Mouse (Mus musculus): Measurements from ENCODE around the gene Zfp335. TPM values are rescaled to one million over a fixed set of nuclear protein-coding genes. Genes with fewer than 3 reads are reported as not detected.

Zfp335 gene
- total and polyA plus RNA-seq, 3 experiments: 8.7 to 48.3 (median 30.6) TPM

GRCm38 (mm10) chr2:164899723-164900459, 11.7 kb downstream of the Zfp335 start:
- peaks cover 15% of the 10 kb centered on the region for H3K4me1 ChIP-seq (ENCODE audit: insufficient read depth, low read depth, low read length)

GRCm38 (mm10) chr2:164899034-164899433, 12.5 kb downstream of the Zfp335 start:
- no peak overlapping the region for H3K4me3 ChIP-seq (ENCODE audit: low read depth, low read length)
- no peaks in the 10 kb centered on the region for H3K9me3 ChIP-seq (replicated peaks)
- DNase-seq (ENCODE audit: low spot score) (no peak), ATAC-seq (ENCODE audit: extremely low read depth, insufficient number of reproducible peaks, low FRiP score, poor library complexity, severe bottlenecking) (no peak)
- TF ChIP-seq GATA2 (IDR thresholded peaks at IDR 0.05; ENCODE audit: borderline replicate concordance, low read depth, low read length): no peak
- TF ChIP-seq TAL1 (conservative IDR thresholded peaks at IDR 0.05; ENCODE audit: low read depth, low read length): no peak
- no peak for TF ChIP-seq CTCF (IDR thresholded peaks at IDR 0.05; ENCODE audit: low read depth, low read length)
- H3K27me3 ChIP-seq (ENCODE audit: insufficient read depth, low read length): no peaks in the 10 kb centered on the region; the same call in 1 of the 2 replicates
- H3K36me3 ChIP-seq (replicated peaks): peaks cover 100% of the 10 kb centered on the region
- H3K4me1 ChIP-seq (ENCODE audit: insufficient read depth, low read depth, low read length): peaks cover 18% of the 10 kb centered on the region

More at GRCm38 (mm10) chr2:164899723-164900459, 11.7 kb downstream of the Zfp335 start:
- H3K27me3 ChIP-seq (ENCODE audit: insufficient read depth, low read length): no peaks in the 10 kb centered on the region; the same call in 1 of the 2 replicates
- H3K4me3 ChIP-seq (ENCODE audit: low read depth, low read length): no peak overlapping the region
- DNase-seq (ENCODE audit: low spot score): no peak
- peaks cover 100% of the 10 kb centered on the region for H3K36me3 ChIP-seq (replicated peaks)
- no peaks in the 10 kb centered on the region for H3K9me3 ChIP-seq (replicated peaks)
- TF ChIP-seq GATA2 (IDR thresholded peaks at IDR 0.05; ENCODE audit: borderline replicate concordance, low read depth, low read length) (no peak), TAL1 (conservative IDR thresholded peaks at IDR 0.05; ENCODE audit: low read depth, low read length) (no peak), GATA1 (IDR thresholded peaks at IDR 0.05; ENCODE audit: borderline replicate concordance, low read length) (no peak), CTCF (IDR thresholded peaks at IDR 0.05; ENCODE audit: low read depth, low read length) (no peak), POLR2AphosphoS5 (IDR thresholded peaks at IDR 0.05; ENCODE audit: insufficient replicate concordance, low read depth, low read length) (no peak)
- no peak for ATAC-seq (ENCODE audit: extremely low read depth, insufficient number of reproducible peaks, low FRiP score, poor library complexity, severe bottlenecking)

- DNase-seq (ENCODE audit: low spot score) (no peak), ATAC-seq (ENCODE audit: extremely low read depth, insufficient number of reproducible peaks, low FRiP score, poor library complexity, severe bottlenecking) (no peak)
- Histone ChIP-seq H3K27me3 (ENCODE audit: insufficient read depth, low read length) (no peaks in the 10 kb centered on the region; the same call in 1 of the 2 replicates), H3K4me1 (ENCODE audit: insufficient read depth, low read depth, low read length) (peaks cover 18% of the 10 kb centered on the region), H3K36me3 (replicated peaks) (peaks cover 100% of the 10 kb centered on the region), H3K9me3 (replicated peaks) (no peaks in the 10 kb centered on the region), H3K4me3 (ENCODE audit: low read depth, low read length) (no peak overlapping the region)
- no peak for TF ChIP-seq TAL1 (conservative IDR thresholded peaks at IDR 0.05; ENCODE audit: low read depth, low read length)
These were observed 13.5 kb downstream of the Zfp335 start for GRCm38 (mm10) chr2:164898008-164898407.

- Histone ChIP-seq H3K27me3 (ENCODE audit: insufficient read depth, low read length) (no peaks in the 10 kb centered on the region), H3K4me3 (ENCODE audit: low read depth, low read length) (no peak overlapping the region), H3K4me1 (ENCODE audit: insufficient read depth, low read depth, low read length) (peaks cover 14% of the 10 kb centered on the region), H3K36me3 (replicated peaks) (peaks cover 100% of the 10 kb centered on the region), H3K9me3 (replicated peaks) (no peaks in the 10 kb centered on the region)
- DNase-seq (ENCODE audit: low spot score): no peak
- ATAC-seq (ENCODE audit: extremely low read depth, insufficient number of reproducible peaks, low FRiP score, poor library complexity, severe bottlenecking): no peak
- TF ChIP-seq GATA1 (IDR thresholded peaks at IDR 0.05; ENCODE audit: borderline replicate concordance, low read length) (no peak), TAL1 (conservative IDR thresholded peaks at IDR 0.05; ENCODE audit: low read depth, low read length) (no peak), CTCF (IDR thresholded peaks at IDR 0.05; ENCODE audit: low read depth, low read length) (no peak), POLR2AphosphoS5 (IDR thresholded peaks at IDR 0.05; ENCODE audit: insufficient replicate concordance, low read depth, low read length) (no peak), GATA2 (IDR thresholded peaks at IDR 0.05; ENCODE audit: borderline replicate concordance, low read depth, low read length) (no peak)
These were observed 15.7 kb downstream of the Zfp335 start for GRCm38 (mm10) chr2:164895885-164896284.

GRCm38 (mm10) chr2:164894644-164895043, 16.9 kb downstream of the Zfp335 start:
- no peak for TF ChIP-seq POLR2AphosphoS5 (IDR thresholded peaks at IDR 0.05; ENCODE audit: insufficient replicate concordance, low read depth, low read length)
- no peak for TF ChIP-seq GATA2 (IDR thresholded peaks at IDR 0.05; ENCODE audit: borderline replicate concordance, low read depth, low read length)
- TF ChIP-seq TAL1 (conservative IDR thresholded peaks at IDR 0.05; ENCODE audit: low read depth, low read length): no peak
- no peak for TF ChIP-seq CTCF (IDR thresholded peaks at IDR 0.05; ENCODE audit: low read depth, low read length)
- no peak for TF ChIP-seq GATA1 (IDR thresholded peaks at IDR 0.05; ENCODE audit: borderline replicate concordance, low read length)
- Histone ChIP-seq H3K36me3 (replicated peaks) (peaks cover 100% of the 10 kb centered on the region), H3K4me1 (ENCODE audit: insufficient read depth, low read depth, low read length) (peaks cover 27% of the 10 kb centered on the region), H3K27me3 (ENCODE audit: insufficient read depth, low read length) (no peaks in the 10 kb centered on the region), H3K9me3 (replicated peaks) (no peaks in the 10 kb centered on the region), H3K4me3 (ENCODE audit: low read depth, low read length) (no peak overlapping the region)
- ATAC-seq (ENCODE audit: extremely low read depth, insufficient number of reproducible peaks, low FRiP score, poor library complexity, severe bottlenecking) (no peak), DNase-seq (ENCODE audit: low spot score) (no peak)

- TF ChIP-seq GATA1 (IDR thresholded peaks at IDR 0.05; ENCODE audit: borderline replicate concordance, low read length) (no peak), CTCF (IDR thresholded peaks at IDR 0.05; ENCODE audit: low read depth, low read length) (no peak), TAL1 (conservative IDR thresholded peaks at IDR 0.05; ENCODE audit: low read depth, low read length) (no peak), GATA2 (IDR thresholded peaks at IDR 0.05; ENCODE audit: borderline replicate concordance, low read depth, low read length) (no peak), POLR2AphosphoS5 (IDR thresholded peaks at IDR 0.05; ENCODE audit: insufficient replicate concordance, low read depth, low read length) (no peak)
- Histone ChIP-seq H3K4me1 (ENCODE audit: insufficient read depth, low read depth, low read length) (peaks cover 33% of the 10 kb centered on the region), H3K9me3 (replicated peaks) (no peaks in the 10 kb centered on the region), H3K27me3 (ENCODE audit: insufficient read depth, low read length) (no peaks in the 10 kb centered on the region), H3K36me3 (replicated peaks) (peaks cover 100% of the 10 kb centered on the region), H3K4me3 (ENCODE audit: low read depth, low read length) (no peak overlapping the region)
- ATAC-seq (ENCODE audit: extremely low read depth, insufficient number of reproducible peaks, low FRiP score, poor library complexity, severe bottlenecking): no peak
- no peak for DNase-seq (ENCODE audit: low spot score)
These were observed 17.5 kb downstream of the Zfp335 start for GRCm38 (mm10) chr2:164894048-164894447.
